Mouse (Mus musculus) adrenal gland, postnatal 14 days (tissue): Measurements from ENCODE around the gene Dbx1. TPM values are rescaled to one million over a fixed set of nuclear protein-coding genes. Genes with fewer than 3 reads are reported as not detected.
A peak's percentile ranks its signal among the peaks of the same experiment; 100 is the strongest.

ENCODE experiments used
- DNase-seq: peaks from one replicate; pipeline ENCODE4 v3.0.0; 2021; ENCODE audit warnings: mixed read lengths
- long read RNA-seq, 2 experiments: library from polyadenylated mRNA; stranded (forward); transcript quantifications; one replicate each; pipeline ENCODE4 v2.0.0; 2021
- total RNA-seq: library from RNA; stranded (reverse); gene quantifications from 2 replicates; pipeline ENCODE4 v1.2.3, GENCODE M21; 2021

Gene Dbx1
- total RNA-seq = not detected in 2 replicates
- long read RNA-seq, experiment 1 = 0 reads
- long read RNA-seq, experiment 2 = 0 reads

DNA sequence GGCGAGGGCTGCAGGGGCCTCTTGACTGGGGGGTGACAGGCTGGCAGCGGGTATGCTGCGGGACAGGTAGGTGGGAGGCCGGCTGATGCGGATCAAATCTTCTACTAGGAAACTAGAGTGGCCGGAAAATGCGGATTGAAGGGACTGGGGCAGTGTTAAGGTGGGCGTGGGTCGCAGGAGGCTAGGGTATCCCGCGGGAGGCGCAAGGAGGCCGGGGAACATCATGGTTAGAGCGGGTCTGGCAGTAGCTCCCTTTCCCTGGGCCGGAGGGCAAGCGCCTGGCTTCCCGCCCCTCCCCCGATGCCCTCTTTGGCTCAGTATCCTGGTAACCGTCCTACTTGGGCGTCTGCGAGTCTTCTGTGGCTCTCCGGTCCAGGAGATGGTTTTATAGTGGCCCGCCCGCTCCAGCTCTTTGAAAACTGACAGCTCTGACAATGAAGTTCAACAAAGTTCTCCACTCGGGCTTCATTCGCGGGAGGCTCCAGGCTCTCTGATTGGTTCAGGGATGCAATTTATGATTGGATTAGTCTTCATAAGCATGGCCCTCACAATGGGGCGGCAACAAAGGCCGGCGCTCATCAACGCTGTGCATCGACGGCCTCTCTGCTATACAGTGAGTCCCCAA, at the start of gene Dbx1:
TSS of gene Dbx1 (minus strand) at position 359 of the 625 bp plus-strand sequence.
- DNase-seq = no peak

- no peak for DNase-seq
Measured at GRCm38 (mm10) chr7:49678826-49679377, 42.3 kb upstream of the Dbx1 start.

DNA sequence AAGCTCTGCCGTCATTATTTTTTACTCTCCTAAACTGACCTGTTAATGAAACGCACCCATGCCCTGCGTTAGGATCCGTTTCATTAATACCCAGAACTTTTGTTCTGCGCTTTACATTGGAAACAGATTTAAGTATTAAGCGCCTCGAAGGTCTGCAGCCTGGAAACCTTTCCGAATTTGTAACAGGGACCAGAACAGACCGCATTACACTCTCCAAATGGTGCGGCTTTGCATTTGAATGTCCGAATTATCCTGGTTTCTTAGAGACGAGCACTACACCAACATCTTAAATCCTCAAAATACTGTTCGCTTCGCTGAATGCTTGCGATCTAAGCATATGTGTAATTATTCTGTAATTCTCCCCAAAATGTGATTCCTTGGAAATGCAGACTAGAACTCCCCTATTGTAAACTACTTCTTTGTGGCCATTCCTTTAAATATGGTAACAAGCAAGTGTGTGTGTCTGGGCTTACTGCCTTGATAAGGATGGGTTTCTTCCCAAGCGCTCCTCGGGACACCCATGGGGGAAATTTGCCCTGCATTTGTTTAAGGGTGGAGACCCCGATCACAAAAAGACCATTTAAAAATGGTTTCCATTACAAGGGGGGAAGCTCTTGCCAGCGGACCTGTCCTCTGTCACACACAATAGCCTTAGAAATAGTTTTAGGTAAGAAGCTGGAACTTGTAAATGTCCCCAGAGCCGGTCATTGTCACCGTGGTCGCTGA, 41.6 kb upstream of the Dbx1 start:
- DNase-seq = no peak

DNA sequence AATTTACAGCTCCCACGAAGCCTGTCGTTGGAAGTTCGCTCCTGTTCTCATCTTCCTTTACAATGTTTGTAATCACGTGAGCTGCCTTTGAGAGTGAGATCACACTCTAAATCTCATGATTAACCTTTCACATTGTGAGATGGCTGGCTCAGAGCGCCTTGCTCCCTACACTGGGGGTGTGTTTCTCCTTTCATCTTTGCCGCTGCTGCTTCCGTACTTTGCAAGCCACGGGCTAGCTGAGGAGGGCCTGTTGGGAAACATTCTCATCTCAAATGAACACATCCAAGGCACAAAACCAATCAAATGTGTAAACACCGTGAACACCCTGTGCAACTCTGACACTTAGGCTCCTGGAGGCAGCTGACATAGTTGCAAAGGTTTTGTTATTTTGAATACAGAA, 40.5 kb upstream of the Dbx1 start:
- DNase-seq = no peak

DNA sequence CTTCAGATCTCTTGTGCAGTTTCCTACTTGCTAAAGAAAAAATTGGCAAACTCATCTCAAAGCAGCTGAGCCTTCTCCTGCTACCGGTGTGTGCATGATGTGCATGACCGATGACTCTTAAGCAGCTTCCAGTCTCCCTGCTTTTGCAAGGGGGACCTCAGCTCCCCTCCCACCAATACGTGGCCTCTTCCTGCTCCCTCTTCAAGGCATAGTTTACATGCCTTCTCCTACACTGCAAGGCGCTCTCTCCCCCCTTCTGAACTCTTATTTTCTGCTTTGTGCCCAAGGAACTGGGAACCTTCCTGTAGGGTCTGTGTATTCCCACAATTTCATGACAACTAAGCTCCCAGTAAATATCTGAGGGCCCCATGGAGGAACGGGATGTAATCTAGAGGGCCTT, 40.0 kb upstream of the Dbx1 start:
- no peak for DNase-seq

DNA sequence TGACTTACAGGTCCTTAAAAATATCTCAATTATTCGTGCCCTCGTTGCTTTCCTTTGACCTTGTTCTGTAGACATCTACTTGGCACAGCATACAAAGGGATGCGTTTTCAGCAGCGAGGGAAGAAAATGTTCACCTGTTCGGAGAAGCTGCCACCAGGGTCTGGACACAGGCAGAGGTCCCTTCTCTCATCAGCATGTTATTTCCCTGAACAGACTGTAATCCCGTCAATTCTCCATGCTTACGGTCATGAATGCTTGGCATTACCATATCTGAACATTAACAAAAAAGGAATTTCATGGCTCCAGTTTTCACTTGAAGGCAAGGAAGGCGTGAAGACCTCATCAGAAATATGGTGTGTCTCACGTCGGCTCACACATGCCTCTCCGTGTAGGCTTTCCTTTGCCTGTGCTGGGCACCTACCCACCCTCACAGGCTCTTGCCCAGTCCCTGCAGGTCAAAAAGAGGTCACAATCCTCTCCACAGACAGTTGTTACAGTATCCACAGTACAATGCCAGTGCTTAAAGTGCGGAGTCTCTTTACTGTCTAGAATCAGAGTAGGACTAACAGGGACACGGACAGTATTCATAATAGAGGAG, 31.7 kb upstream of the Dbx1 start:
- no peak for DNase-seq

- no peak for DNase-seq
Measured at GRCm38 (mm10) chr7:49663575-49663974, 26.9 kb upstream of the Dbx1 start.

GRCm38 (mm10) chr7:49662492-49663026, 25.9 kb upstream of the Dbx1 start:
- no peak for DNase-seq

GRCm38 (mm10) chr7:49661811-49662491, 25.3 kb upstream of the Dbx1 start:
- no peak for DNase-seq

GRCm38 (mm10) chr7:49640709-49641305, 4.2 kb upstream of the Dbx1 start:
- no peak for DNase-seq

- DNase-seq = no peak
Measured at GRCm38 (mm10) chr7:49639864-49640708, 3.4 kb upstream of the Dbx1 start.

GRCm38 (mm10) chr7:49638941-49639776, 2.5 kb upstream of the Dbx1 start:
- DNase-seq = no peak

- DNase-seq = no peak
Measured at GRCm38 (mm10) chr7:49637851-49638663, 1.4 kb upstream of the Dbx1 start.

DNA sequence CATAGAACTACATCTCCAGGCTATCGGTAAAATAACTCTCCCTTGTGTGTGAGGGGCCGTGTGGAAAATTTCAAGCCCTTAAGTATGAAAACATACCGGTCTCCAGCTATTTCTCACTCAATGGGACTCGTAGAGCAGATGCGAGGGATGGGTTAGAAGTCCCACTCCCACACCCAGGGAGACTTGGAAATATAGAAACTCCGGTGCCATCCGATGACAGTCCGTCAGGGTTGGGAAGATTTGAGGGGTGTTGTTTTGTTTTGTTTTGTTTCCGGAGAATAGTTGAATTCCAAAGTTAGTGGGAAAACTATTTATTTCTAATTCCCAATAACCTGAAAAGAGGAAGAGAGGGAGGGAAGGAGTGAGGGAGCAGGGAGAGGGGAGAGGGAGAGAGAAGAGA, 632 bp upstream of the Dbx1 start:
- no peak for DNase-seq

DNA sequence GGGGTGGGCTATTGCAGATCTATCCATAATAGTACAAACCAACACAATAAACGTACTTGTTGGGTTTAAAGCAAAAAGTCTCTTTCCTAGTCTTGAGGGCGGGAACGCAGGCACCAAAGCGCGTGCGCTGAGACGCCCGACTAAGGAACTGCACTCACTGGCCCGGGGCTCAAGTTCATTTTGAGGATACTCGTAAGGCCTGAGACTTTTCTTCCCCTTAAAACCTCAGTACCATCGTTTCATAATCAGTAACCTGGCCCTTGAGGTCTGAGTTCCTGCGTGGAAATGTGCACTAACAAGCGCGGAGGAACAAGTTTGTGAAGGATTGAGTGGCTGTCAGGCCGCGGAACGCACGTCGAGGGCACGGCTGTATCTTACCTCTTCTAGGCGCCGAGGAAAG, 678 bp downstream of the Dbx1 start:
- DNase-seq = no peak

GRCm38 (mm10) chr7:49635074-49635621, 1.5 kb downstream of the Dbx1 start:
- DNase-seq = no peak

GRCm38 (mm10) chr7:49634291-49635073, 2.2 kb downstream of the Dbx1 start:
- no peak for DNase-seq

DNA sequence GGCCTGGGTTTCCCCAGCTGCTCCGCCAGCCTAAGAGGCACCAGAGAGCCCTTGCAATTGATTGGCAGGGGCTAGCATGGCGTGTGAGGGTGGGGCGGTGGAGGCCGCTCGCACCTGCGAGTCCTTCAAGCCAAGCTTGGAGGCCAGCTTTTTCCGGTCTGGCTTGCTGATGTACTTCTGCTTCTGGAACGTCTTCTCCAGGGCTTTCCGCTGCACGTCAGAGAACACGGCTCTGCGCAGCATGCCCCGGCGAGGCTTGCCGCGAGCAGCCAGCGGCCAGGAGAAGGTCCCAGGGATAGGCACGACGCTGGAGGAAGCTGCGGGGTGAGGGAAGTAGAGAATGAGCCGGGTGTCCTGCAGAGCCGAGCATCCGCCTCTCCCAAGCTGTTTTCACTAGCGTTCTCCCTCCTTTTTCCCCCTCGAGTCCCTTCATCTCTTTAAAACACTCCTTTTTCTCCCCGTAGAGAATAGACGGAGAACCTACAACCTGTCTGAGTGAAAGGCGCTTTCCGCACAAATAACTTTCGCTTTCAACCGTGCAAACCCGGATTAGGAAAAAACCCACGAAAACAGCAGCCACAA, 3.2 kb downstream of the Dbx1 start:
- peak; percentile 37 for DNase-seq
